Mouse (Mus musculus) G1E (cell line): ENCODE results near the gene Cuzd1.

Source experiments
- CTCF ChIP-seq: IDR thresholded peaks from 2 replicates; pipeline ENCODE4 v1.5.1; 2012; ENCODE audit warnings: low read depth, low read length, inconsistent platforms, mixed read lengths
- GATA1 ChIP-seq: IDR thresholded peaks from 2 replicates; pipeline ENCODE4 v1.6.1; 2012; ENCODE audit warnings: borderline replicate concordance, low read length, inconsistent platforms, mixed read lengths
- POLR2AphosphoS5 ChIP-seq: IDR thresholded peaks from 2 replicates; pipeline ENCODE4 v1.6.1; 2012; ENCODE audit warnings: low read depth, low read length, inconsistent platforms; ENCODE audit not compliant: insufficient replicate concordance
- TAL1 ChIP-seq: conservative IDR thresholded peaks from 2 replicates; pipeline ENCODE4 v1.6.1; 2012; ENCODE audit warnings: low read depth, low read length, inconsistent platforms, mixed read lengths

DNA sequence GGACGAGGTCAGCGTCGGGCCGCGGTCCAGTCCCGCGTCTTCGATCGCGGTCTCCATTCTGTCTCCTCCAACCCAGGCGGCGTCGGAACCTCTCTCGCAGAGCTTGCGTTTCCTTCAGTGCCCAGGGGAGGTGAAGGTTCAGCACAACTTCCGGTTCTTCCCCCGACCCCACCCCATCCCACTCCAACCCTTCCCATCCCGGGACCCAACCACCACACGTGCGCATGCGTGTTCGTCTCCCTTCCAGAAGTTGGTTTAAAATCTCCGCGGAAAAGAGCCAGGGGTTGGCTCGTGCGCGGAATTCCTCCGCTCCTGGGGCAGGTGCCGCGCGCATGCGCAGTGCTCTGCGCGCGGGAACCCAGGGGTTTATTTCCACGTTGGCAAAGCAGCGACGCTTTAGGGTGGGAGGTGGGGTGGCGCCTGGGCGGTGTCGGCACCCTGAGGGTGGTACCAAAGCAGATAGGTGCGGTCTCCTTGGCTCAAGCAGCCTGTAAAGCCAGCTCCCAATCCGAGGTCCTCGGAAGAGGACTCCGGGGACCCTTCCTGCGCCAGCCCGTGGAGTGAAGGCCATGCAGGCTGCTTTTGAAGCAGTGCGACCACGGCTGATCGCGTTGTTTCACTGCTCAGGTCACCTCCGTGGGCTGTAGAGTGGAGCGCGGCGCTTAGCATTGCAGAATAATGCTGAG lies 40.7 kb upstream of the Cuzd1 start, which contains the start of gene 2310057M21Rik:
- TF ChIP-seq CTCF: no peak
- TF ChIP-seq GATA1: no peak
- TF ChIP-seq POLR2AphosphoS5: no peak
- no peak for TF ChIP-seq TAL1
